Mouse (Mus musculus) cerebral cortex, adult 2 months (tissue): ENCODE measurements around the gene Dnah6.

Experiments used
- WGBS: fragments of 180-500 bp; shearing (Covaris S2); methylation state at CpG from one replicate; pipeline ENCODE4 v1.1.7; 2018; 5-methylcytosine and 5-hydroxymethylcytosine counted together

Dnah6 gene

DNA sequence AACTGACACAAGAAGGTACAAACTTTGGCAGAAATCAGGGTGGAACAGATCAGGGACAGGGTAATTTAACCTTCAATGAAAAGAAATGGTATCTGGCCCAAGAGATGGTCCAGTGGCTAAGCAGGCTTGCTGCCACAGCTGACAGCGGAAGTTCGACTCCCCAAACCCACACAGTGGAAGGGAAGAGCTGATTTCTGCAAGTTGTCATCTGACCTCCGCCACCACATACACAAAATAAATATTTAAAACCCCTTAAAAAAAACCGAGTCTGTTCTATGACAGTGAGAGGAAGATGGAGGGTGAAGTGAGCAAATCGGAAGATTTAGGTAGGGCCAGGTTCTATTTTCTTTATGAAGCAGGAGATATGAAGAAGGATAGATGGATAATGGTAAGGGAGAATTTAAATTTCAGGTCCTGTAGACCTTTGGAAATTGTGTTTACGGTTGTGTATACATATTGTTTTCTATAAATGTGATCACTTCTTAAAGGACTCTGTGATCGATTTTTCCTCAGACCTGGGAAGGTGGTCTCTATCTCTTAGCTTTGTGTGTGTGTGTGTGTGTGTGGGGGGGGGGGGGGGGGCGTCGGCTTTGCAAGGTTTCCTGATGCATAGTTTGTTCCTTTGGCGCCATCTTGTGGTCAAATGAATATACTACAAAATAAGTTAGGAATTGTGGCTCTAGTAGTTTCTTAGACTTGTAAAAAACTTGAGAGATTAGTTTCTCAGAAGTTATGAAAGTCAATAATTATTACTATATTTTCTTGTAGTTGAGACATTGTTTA, 6.1 kb upstream of the Dnah6 start:
- WGBS = 40% methylated on average over 10 of the region's 10 CpGs

DNA sequence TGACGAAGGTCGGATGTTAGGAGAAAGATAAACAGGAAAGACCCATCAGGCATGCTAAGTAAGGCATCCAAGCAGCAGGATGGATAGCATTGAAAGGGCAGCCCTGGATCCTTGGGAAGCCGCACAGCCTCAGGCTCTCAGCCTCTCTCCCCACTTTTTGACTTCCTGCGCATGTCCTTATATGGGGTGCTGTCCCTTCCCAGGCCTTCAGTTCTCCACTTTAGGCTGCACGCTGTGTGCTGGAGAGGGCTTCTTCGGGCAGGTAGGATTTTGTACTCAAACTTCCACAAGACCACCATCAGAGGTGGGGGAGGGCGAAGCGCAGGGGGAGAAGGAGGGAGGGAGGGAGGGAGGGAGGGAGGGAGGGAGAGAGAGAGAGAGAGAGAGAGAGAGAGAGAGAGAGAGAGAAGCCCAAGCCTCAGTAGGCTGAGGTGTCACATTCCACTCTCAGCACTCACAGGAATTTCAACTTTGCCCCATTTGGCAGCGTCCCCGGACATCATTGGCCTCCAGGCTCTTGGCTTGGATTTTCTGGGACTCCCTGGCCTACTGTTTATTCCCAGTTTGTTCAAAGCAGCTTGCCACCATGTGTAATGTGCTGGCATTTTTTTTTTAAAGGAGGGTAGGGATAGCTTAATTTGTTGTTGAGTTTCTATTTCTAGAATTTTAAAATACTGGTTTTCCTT, 1.5 kb upstream of the Dnah6 start:
- 27% methylated on average over 10 of the region's 10 CpGs for WGBS

DNA sequence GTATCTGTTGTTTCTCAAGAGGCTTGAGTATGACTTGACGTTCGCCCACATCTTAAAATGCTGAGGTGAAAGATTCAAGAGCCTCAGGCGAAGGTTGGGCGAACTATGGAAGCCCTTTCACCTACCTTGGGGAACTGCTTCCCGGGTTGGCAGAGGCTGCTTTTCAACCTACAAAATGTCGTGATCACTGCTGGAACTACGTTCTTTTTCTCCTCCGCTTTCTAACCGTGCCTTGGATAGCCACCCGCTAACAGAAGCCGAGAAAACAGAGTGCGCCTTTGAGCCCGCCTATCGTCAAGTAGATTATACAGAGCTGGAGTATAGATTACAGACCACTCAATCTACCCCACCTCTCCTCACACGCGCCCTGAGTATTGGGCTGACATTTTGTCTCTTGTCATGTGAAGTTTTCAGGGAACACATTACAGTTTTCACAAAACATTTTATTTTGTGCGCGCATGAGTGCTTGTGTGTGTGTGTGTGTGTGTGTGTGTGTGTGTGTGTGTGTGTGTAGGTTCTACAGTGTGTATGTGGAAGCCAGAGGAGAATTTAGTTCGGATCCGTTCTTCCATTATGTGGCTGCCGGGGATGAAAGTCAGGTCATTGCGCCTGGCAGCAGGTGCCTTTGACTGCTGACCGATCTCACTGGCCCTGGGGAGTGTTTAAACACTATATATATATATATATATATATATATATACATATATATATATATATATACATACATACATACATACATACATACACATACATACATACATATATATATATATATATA, 696 bp upstream of the Dnah6 start:
- WGBS = 27% methylated on average over 23 of the region's 23 CpGs

DNA sequence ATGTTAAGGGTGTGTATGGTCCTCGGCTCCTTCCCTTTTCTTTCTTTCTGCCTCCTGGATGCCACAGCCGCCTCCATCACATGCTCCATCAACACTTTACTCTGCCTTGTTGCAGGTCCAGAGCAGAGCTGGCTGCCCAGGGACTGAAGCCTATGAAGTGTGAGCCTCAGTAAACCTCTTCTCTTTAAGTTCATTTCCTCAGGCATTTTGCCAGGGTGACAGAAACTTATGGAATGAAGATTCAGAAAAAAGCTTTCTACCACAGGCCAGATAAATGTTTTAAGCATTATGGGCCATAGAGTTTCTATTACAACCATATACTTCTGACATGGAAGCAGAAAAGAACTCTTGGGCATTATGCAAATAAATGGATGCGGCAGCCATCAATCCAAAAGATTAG, 10.4 kb downstream of the Dnah6 start:
- WGBS = 88% methylated on average over 3 of the region's 3 CpGs

DNA sequence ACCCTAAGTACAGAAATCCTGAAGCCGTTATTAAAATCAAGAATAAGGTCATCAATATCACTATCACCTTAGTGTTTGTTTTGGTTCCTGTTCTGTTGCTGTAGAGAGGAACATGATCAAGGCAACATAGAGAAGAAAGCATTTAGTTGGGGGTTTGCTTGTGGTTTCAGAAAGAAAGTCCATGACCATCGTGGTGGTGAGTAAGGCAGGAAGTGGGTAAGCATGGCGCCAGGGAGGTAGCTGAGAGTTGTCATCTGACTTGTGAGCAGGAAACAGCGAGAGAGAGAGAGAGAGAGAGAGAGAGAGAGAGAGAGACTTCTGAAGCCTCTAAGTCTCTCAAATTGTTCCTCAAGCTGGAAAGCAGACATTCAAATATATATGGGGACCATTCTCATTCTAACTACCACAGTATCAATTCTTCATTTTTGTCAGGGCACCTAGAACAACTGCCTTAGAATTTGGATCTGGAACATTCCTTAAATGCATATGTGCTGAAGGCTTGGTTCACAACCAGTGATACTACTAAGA, 10.9 kb downstream of the Dnah6 start:
- 83% methylated on average over 4 of the region's 4 CpGs for WGBS

DNA sequence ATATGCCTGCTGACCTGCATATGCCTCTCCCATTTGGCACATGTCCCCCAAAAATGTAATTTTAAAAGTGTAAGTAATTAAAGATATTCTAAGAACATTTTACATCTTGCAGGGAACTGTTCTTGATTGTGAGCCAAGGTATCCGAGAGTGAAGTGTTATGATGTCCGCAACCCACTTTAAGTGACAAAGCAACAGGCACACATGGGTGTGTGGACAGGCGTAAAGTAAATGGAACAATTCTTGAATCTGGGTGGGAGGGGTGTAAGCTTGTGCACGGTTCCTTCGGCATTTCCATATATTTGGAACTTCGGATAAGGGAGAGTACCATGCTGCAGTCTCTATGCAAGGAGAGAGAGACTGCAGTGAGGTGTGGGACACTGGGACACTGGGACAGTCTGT, 11.9 kb downstream of the Dnah6 start:
- 57% methylated on average over 6 of the region's 6 CpGs for WGBS

DNA sequence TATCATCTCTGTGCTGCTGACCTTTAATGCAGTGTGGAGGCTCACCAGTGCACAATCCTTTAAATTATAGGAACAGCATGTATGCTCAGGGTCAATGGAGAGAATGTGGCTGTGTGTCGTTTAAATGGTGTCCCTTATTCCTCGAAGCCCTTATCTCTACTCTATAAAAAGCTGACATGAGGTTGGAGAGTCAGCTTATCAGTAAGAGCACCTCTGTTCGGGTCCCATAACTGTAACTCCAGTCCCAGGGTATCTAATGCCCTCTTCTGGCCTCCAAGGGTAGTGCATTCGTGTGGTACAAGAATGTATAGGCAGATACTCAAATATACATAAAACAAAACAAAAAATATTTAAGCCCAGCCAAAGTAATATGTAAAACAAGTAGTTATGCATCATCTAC, 16.5 kb downstream of the Dnah6 start:
- 85% methylated on average over 4 of the region's 4 CpGs for WGBS

DNA sequence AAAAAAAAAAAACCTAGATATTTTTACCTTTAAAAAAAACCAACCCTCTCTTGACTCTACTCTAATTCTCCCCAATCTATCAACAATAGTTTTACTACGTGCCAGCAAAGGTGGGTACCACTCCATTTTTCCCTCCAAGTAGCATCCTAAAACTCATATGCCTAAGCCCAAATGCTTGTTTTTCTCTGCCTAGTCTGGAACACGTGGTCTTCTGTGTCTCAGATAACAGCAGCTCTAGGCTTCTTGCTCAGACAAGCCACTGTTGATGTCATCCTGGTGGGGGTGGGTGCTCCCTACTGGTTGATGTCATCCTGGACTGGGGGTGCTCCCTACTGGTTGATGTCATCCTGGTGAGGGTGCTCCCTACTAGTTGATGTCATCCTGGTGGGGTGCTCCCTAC, 17.7 kb downstream of the Dnah6 start:
- WGBS = 70% methylated on average over 2 of the region's 2 CpGs

DNA sequence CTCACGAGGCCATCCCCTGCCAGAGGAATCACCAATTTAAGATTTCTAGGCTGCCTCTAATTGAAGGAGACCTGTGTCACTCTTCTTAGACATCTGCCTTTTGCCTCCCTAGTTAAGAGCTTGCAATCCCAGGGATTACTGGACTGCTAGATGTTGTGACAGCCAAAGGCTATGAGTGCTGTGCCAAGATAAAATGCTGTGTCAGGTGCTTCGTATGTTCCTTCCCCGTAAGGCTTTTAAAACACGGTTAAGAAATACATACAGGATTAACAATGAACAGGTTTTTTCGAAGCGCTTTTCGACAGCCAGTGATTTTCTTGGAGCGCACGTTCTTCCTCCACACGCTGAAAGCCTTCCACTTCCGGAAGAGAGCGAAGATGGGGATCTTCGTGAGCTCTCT, 26.2 kb downstream of the Dnah6 start:
- whole genome bisulfite sequencing = 93% methylated on average over 13 of the region's 13 CpGs

DNA sequence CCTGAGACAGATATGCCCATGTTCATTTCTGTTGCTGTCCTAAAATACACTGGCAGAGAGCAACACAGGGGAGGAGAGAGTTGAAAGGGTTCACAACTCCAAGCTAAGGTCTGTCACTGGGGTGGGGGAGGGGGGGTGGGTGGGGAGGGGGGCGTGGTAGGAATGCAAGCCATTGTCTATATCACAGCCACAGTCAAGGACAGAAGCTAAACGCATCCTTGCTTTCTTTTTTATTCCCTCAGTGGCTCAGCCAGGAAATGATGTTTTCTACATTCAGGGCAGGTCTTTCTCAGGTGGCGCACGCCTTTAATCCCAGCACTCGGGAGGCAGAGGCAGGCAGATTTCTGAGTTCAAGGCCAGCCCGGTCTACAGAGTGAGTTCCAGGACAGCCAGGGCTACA, 30.7 kb downstream of the Dnah6 start:
- 71% methylated on average over 6 of the region's 6 CpGs for WGBS

DNA sequence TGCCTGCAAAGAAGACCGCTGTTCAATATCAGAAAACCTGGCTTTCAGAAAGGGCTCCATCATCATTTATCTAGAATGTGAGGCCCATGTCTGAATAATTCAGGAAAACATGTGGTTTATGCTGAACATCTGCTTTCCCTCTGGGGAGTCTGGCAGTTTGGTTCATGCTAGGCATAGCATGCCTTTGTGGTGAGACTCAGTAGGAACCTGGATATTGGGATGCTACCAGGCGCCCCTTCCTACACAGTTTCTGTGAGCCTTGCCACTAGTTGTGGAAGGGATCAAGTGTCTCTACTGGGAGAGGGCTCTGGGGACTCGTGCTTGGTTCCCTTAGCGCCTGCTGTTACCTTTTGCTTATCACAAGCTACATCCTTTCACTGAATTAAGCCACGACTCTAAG, 37.2 kb downstream of the Dnah6 start:
- 89% methylated on average over 5 of the region's 5 CpGs for WGBS

DNA sequence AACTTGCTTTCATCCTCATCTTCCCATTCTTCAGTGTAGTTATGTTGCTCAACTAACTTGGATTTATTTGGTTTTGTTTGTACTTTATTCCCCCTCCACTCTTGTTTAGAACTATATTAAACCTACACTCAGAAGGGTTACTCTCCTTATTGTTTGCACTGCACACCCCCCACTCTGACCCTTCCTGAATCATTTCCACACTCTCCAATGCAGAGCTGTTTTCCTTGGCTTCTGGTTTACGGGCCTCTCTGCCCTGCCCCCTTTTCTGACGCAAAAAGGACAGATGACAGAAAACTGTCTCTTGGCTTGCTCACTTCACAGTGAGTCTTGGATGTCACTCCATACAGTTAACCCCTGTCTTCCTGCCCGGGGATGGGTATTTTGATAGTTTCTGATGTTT, 38.5 kb downstream of the Dnah6 start:
- 82% methylated on average over 3 of the region's 3 CpGs for WGBS

DNA sequence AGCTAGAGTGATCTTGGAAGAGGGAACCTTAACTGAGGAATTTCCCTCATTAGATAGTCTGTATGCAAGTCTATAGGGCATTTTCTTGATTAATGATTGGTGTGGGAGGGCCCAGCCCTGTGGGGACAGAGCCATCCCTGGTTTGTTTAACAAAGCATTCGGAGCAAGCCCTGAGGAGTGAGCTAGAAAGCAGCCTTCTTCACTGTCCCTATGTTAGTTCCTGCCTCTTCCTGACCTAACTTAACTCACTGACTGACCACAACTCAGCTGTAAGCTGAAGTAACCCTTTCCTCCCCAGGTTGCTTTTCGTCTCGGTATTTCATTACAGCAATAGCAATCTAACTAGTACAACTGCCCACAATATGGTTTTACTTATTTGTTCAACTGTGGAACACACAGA, 39.0 kb downstream of the Dnah6 start:
- WGBS = 67% methylated on average over 3 of the region's 3 CpGs

DNA sequence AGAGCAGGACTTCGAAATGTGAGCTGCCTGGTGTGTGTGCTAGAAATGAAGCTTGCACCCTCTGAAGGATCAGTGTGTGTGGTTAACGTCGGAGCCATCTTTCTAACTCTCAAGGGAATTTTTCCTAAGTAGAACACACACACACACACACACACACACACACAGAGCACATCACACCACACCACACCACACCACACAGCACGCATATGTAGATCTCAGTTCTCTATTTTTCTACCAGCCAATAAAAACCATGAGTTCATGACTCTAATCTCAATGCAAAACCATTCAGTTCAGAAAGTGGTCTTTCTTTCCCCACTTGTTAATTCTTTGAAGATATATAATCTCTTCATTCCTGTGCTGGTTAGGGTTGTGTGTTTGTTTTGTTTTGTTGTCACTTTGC, 39.4 kb downstream of the Dnah6 start:
- 80% methylated on average over 4 of the region's 4 CpGs for WGBS

DNA sequence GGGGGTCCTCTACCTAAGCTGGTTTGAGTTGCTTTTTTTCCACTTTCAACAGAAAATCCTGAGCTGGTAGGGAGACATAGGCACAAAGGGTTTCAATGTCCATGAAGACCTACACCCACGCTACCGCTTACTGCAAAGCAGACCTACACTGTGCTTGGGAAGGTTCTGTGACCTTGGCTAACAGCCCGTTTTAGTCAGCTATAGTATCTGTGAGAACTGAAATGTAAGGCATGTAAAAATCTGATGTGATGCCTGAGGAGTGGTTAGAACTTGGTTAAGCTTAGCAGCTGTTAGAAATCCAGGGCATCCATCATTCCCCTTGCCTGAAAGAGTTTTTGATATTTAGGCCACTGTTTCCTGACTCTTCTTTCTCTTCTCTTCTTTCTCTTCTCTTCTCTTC, 46.3 kb downstream of the Dnah6 start:
- WGBS = 82% methylated on average over 3 of the region's 3 CpGs

DNA sequence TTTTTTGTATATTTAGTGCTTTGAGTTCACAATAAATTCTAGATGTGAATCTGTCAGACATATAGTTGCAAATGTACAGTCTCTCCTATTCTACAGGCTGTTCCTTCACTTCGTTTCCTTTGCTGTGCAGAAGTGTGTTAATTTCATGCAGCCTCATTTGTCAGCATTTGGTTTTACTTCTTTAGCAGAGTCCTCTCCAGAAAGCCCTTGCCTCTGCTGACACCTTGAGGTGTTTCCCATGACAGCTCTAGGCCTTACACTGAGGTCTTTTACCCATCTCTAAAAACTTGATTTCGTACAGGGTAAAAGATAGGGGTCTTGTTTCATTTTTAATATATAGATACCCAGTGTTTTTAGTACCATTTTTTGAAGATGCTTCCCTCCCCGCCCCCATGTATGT, 54.2 kb downstream of the Dnah6 start:
- WGBS = 76% methylated on average over 3 of the region's 3 CpGs

DNA sequence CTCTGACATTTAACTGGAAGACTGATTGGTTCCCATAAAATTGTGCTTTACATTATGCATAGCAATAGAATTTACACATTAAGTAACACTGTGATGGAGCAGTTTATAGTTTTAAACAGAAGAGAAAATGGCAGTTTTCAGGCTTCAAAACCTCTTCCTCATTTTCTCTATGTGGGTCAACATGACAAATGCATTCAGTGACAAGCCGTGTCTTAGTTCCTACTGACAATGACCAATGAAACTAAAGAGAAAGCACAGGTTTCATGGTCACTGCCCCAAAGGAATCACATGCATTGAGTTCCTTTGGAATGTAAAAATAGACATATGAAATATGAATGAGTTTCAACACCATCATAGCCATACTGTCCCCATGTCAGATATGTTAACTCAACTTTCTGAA, 58.5 kb downstream of the Dnah6 start:
- WGBS = 87% methylated on average over 1 of the region's 1 CpGs

DNA sequence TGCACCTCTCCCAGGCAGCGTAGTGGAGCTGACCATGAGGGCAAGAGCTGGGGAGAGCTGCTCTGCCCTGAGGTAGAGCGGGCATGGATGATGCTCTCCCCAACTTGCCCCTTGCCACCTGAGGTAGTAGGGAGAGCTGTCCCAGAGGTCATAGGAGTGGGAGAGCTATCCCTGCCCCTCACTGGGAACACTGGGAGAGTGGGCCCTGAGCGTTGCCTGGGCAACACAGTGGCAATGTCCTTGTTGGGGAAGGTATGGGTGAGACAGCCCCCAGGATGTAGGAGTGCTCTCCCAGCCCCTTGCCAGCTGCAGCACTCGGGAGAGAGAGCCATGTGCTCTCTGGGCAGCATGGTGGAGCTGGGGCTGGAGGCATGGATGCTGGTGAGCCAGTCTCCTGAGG, 60.1 kb downstream of the Dnah6 start:
- WGBS = 93% methylated on average over 4 of the region's 4 CpGs

DNA sequence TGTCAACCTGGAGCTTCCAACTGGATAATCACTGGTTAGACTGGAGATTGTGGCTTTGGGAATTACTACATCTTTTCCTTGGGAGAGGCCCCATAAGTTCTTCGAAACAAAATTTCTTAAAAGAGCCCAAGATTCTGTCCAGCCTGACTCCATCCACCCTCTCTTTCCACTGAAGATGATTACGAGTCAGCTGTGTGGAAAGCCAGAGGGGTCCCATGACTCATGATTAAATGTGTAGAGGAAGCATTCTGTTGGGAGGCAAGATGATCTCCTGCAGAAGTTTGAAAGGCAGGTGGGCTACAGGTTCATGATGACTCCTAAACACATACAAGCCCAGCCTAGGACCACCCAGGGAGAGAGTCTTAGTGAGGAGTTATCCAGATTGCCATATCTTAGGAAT, 66.0 kb downstream of the Dnah6 start:
- WGBS = 85% methylated on average over 2 of the region's 2 CpGs

DNA sequence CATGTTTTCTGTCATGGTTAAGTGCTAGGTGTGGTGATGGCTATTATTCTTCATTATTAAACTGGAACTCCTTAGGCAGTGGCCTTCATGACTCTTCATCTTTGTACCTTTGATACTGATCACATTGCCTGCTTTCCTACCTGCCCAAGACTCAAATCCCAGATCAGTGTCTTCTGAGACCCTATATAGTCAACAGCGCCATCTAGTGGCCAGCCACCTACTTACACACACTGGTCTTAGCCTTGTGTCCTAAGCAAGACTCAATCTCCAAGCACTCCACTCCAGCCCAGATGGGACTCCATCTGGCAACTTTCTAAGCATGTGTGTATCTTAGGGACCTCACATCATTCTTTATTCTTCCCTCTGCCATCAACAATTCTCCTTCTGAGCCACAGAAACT, 67.8 kb downstream of the Dnah6 start:
- WGBS = 0% methylated on average over 1 of the region's 1 CpGs

DNA sequence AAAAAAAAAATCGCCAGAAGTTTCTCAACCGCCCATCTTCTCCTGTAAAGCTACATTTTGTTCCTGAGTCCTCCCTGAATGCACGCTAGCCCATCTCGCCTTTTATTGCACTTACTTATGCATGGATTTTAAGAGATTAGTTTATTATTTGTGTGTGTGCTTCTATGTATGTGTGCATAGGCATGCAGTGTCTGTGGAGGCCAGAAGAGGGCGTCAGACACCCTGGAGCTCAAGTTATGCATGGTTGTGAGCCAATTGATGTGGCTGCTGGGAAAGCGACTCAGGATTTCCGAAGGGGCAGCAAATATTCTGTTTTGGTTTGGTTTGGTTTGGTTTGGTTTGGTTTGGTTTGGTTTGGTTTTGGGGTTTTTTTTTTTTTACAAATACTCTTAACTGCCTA, 78.0 kb downstream of the Dnah6 start:
- WGBS = 91% methylated on average over 7 of the region's 7 CpGs

DNA sequence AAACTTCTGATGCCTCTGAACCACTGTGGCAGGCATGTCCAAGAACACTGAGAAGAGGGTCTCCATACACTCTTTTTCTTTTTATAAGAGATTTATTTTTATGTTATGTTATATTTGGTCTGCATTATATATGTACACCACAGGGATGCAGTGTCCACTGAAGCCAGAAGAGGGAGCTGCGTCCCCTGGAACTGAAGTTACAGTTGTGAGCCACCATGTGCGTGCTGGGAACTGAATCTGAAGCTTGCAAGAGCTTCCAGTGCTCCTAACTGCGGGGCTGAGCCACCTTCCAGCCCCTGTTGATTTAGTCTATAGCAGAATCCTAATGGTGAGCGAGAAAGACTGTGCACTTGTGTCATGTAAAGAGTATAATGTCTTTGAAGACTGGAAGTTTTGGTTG, 78.7 kb downstream of the Dnah6 start:
- WGBS = 93% methylated on average over 4 of the region's 4 CpGs

DNA sequence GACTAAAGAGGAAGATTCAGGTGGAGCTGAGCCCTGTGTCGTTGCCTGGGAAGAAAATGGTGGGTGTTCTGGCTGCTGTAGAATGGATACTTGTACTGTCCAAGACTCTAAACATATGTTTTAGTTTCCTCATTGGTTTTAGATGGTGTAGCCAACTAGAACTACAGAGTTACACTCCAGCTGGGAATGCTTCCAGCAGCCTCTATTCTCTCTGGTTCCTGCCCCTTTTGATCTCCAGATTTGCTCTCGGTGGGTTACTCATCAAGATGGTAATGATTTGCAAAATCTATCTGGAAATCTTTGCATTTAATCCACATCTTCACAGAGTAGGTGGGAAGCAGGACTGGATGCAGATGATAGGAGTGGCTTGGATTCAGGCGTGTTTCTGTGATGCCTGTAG, 80.6 kb downstream of the Dnah6 start:
- 60% methylated on average over 3 of the region's 3 CpGs for WGBS
